Mouse (Mus musculus): ENCODE measurements around the gene Sgsm2. TPM values are rescaled to one million over a fixed set of nuclear protein-coding genes. Genes with fewer than 3 reads are reported as not detected.

Gene Sgsm2
- 1 to 10 TPM; 1.2 to 3.2 (median 2.9) TPM for polyA plus RNA-seq (2017; shearing (Covaris generic))

GRCm38 (mm10) chr11:74896901-74897677 lies at the start of gene Sgsm2:
Sgsm2 (minus strand) TSS chr11:74897060.
- peak; percentile 22 for ATAC-seq

DNA sequence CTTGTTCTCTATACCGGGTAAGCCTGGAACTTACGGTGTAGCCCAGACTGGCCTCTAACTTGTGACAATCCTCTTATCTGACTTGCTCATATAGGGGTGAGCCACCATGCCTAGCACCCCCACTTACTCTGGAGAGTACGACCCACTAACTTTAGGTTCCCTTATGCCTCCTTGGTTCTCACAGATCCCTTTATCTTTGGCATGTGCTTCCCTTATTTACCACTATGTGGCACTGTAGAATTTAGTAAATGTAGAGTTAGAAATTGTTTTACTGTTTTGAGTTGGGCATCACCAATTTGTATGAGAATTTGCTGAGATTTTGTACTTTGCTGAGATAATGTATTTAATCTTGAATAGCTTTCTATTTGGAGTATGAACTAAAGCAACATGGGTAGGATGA lies 49.5 kb upstream of the Sgsm2 start:
- ATAC-seq = peak; percentile 61

GRCm38 (mm10) chr11:74930391-74930790 lies 33.5 kb upstream of the Sgsm2 start:
- ATAC-seq = no peak

GRCm38 (mm10) chr11:74929111-74929510 lies 32.3 kb upstream of the Sgsm2 start:
- ATAC-seq = no peak

DNA sequence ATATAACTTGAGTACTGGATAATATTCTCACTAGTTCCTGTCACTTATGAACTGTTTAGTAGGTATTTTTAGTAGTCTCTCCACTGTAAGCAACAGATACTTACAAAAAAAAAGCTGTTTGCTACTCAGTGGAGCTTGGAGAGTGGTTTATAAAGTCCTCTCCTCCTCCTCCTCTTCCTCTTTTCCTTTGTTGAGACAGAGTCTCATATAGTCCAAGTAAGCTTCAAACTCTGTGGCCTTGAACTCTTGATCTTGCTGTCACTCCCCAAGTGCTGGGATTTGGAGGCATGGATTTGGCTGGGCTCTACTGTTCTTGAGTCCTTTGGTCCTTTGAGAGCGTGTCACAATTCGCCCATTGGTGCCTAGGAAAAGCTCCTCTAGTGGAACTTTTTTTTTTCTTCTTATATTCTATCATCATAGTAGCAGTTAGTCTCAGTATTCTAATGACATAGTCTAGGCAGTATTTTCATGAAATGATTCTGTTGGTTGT lies 30.4 kb upstream of the Sgsm2 start:
- ATAC-seq = no peak

- ATAC-seq = peak; percentile 53
These were observed 29.6 kb upstream of the Sgsm2 start for GRCm38 (mm10) chr11:74926388-74927005.

GRCm38 (mm10) chr11:74925577-74926387 lies 28.9 kb upstream of the Sgsm2 start, which contains the start of the genes Smg6 and Srr:
Smg6 (plus strand) TSS chr11:74925823.
Srr (minus strand) TSS chr11:74925948.
- ATAC-seq = peak; percentile 77

DNA sequence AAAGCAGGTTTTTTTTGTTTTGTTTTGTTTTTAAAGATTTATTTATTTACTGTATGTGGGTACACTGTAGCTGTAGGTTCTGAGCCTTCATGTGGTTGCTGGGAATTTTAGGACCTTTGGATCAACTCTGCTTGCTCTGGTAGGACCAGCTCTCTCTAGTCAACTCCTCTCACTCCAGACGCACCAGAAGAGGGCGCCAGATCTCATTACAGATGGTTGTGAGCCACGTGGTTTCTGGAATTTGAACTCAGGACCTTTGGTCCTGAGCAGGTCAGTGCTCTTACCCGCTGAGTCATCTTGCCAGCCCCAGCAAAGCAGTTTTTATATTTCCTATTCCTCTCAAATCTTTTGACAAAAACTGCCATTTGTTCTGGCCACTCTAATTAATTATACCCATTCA lies 27.3 kb upstream of the Sgsm2 start:
- no peak for ATAC-seq

- ATAC-seq = no peak
These were observed 22.4 kb upstream of the Sgsm2 start for GRCm38 (mm10) chr11:74919249-74919648.

- ATAC-seq = no peak
These were observed 15.6 kb upstream of the Sgsm2 start for GRCm38 (mm10) chr11:74912492-74912891.

DNA sequence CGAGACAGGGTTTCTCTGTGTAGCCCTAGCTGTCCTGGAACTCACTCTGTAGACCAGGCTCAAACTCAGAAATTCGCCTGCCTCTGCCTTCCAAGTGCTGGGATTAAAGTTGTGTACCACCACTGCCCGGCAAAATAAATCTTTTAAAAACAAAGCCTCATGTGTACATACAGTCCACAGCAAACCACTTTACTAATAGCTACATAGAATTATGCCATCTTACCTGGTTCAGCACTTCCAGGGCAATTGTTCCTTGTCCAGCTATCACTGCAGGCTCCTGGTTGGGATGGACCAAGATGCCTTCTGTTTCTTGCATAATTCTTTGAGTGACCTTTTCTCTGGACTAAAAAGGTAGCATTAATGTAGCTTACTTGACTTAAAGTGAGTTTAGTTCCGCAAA lies 13.1 kb upstream of the Sgsm2 start:
- ATAC-seq = no peak

DNA sequence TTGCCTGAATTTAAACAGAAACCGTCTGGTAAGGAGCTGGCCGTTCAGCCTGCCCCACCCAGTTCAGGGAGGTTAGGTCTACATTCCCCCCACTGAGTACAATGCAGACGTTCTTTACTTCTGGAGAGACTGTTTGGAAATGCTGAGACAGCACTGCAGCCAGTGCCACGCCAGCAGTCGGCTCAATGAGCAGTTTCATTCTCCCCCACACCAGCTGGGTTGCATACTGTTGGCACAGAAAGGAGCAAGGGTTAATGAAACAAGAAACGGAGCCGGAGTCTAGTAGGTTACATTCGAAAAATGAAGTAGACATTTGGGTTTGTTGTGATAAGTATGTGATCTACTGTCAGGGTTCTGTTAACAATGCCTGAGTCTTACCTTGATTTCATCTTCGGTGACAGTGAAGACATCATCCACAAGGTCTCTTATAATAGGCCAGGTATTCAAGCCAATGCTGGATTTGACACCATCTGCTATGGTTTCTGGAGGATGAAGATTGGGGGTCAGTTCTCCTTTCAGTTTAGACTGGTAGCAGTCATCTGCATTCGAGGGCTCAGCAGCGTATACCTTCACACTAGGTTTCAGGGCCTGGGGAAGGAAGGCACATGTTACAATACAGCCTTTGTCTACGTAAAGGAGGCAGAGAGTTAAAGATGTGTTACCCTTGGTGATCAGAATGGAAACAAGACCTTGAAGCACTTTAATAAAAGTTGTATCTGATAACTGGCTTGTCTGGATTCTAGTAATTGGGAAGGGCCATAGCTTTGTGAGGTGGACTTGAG lies 11.9 kb upstream of the Sgsm2 start:
- ATAC-seq = no peak

DNA sequence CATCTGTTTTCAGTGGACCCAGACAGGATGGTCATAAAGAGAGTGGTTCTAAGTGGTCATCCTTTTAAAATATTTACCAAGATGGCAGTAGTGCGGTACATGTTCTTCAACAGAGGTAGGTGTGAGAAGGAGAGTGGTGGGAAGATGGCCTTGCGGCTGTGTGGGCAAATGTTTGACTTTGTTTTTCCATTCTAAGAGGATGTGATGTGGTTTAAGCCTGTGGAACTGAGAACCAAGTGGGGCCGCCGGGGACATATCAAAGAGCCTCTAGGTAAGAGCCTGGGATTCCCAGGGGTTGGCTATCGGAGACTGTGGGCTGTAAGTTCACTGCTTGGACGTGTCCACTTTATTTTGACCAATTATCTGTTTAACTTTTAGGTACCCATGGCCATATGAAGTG lies 11.0 kb upstream of the Sgsm2 start:
- no peak for ATAC-seq

GRCm38 (mm10) chr11:74902416-74902815 lies 5.6 kb upstream of the Sgsm2 start:
- ATAC-seq = no peak

GRCm38 (mm10) chr11:74901555-74901954 lies 4.7 kb upstream of the Sgsm2 start:
- no peak for ATAC-seq

GRCm38 (mm10) chr11:74898517-74898827 lies 1.6 kb upstream of the Sgsm2 start:
- ATAC-seq = no peak

DNA sequence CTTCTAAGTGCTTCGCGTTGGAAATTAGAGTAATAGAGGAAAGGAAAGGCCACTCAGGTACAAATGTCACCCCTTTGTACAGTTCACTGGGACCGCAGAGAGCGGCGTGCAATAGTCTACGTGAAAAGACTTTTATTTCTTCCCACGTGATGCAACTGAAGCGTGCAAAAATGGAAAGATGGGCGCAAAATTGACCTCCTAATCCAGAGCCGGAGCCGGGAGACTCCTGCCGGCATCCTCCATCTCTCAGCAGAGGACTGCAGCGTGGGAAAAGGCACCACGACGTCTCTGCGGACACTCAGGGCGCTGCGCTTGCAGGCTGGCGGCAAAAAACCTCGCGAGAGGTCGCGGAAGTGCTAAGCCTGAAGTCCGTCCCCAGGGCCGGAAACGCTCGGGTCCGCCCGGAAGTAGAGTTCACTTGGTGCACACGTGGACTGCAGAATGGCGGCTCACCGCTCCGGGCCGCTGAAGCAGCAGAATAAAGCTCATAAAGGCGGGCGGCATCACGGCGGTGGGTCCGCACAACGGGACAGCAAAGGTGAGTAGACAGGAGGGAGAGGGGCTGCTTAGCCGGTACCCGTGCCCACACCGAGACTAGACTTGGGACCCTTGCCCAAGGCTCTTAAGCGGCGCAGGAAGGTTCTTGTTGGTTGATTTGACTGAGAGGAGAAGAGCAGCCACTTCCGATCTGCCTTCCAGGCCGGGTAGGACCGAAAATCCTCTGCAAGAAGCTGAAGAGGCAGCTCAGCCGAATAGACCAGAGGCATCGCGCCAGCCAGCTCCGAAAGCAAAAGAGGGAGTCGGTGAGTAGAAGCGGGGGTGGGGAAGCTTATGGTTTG lies 1.0 kb upstream of the Sgsm2 start, which contains the start of gene Tsr1:
Gene Tsr1 (plus strand): TSS at position 394 of the 839 bp plus-strand sequence.
- peak; percentile 86 for ATAC-seq

GRCm38 (mm10) chr11:74895980-74896900 lies 620 bp downstream of the Sgsm2 start:
- no peak for ATAC-seq

DNA sequence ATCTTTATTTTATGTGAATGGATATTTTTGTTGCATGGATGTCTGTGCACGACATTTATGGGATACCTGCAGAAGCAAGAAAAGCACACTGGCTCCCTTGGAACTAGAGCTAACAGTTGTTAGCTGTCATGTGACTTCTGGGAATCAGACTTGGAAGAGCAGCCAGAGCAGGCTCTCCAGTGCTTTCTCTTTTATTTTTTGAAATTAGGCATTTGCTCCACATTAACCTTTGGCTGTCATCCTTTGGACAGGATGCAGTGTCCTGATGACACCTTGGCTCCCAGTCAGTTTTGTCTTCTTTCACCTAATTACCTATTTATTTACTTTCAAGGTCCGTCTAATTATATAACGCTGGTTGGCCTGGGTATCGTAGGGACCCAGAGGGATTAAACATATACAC lies 2.2 kb downstream of the Sgsm2 start:
- ATAC-seq = no peak

- ATAC-seq = no peak
These were observed 13.8 kb downstream of the Sgsm2 start for GRCm38 (mm10) chr11:74883098-74883497.
